Mouse (Mus musculus) embryonic fibroblast, embryonic 13.5 days (primary cell): ENCODE measurements around the gene Zfyve19. TPM values are rescaled to one million over a fixed set of nuclear protein-coding genes. Genes with fewer than 3 reads are reported as not detected.
A peak's percentile ranks its signal among the peaks of the same experiment; 100 is the strongest.

ENCODE experiments used
- H3K27ac ChIP-seq: 2 replicates; pipeline ENCODE4 v1.5.1; 2012; ENCODE audit warnings: low read length, control low read depth, inconsistent platforms; ENCODE audit not compliant: insufficient read depth
- H3K4me1 ChIP-seq: 2 replicates; pipeline ENCODE4 v1.6.1; 2011; ENCODE audit warnings: low read length; ENCODE audit not compliant: control insufficient read depth, insufficient read depth
- H3K4me3 ChIP-seq: 2 replicates; pipeline ENCODE4 v1.5.1; 2011; ENCODE audit warnings: mild to moderate bottlenecking, control low read depth, low read length; ENCODE audit not compliant: insufficient read depth
- CTCF ChIP-seq: IDR thresholded peaks from 2 replicates; pipeline ENCODE4 v1.5.1; 2011; ENCODE audit warnings: mild to moderate bottlenecking, control low read depth, low read length, moderate library complexity, borderline replicate concordance; ENCODE audit not compliant: insufficient read depth
- POLR2A ChIP-seq: IDR thresholded peaks from 2 replicates; pipeline ENCODE4 v1.6.1; 2011; ENCODE audit warnings: low read depth, mild to moderate bottlenecking, control low read depth, low read length, moderate library complexity
- polyA plus RNA-seq: library from polyadenylated mRNA; stranded (reverse); fragments of >200 nt; gene quantifications from 2 replicates; pipeline ENCODE4 v1.2.4, GENCODE M21; 2011; ENCODE audit warnings: low read depth; ENCODE audit not compliant: missing spikeins, insufficient read length

The Zfyve19 gene
- polyA plus RNA-seq, 1 experiment: 22.5 TPM

- no peak for TF ChIP-seq POLR2A
- no peak for TF ChIP-seq CTCF
- Histone ChIP-seq H3K4me3 (no peak overlapping the region), H3K27ac (no peak overlapping the region), H3K4me1 (peaks cover 13% of the 10 kb centered on the region)
Observed at GRCm38 (mm10) chr2:119172446-119172845, 36.0 kb upstream of the Zfyve19 start.

- no peak overlapping the region for H3K4me3 ChIP-seq
- TF ChIP-seq POLR2A (no peak), CTCF (no peak)
- H3K4me1 ChIP-seq: peaks cover 13% of the 10 kb centered on the region
- peak overlapping the region; percentile 24; the same call in 1 of the 2 replicates for H3K27ac ChIP-seq
Observed at GRCm38 (mm10) chr2:119172862-119173576, 35.4 kb upstream of the Zfyve19 start.

- peaks cover 13% of the 10 kb centered on the region for H3K4me1 ChIP-seq
- peak within 1 kb of the TSS; percentile 34 for H3K27ac ChIP-seq
- no peak for TF ChIP-seq CTCF
- TF ChIP-seq POLR2A: no peak
- no peak within 1 kb of the TSS for H3K4me3 ChIP-seq
Observed at GRCm38 (mm10) chr2:119173991-119174651, 34.3 kb upstream of the Zfyve19 start, which contains the start of gene Gm14137. Gene Gm14137, plus strand, starts transcription at chr2:119174509.

GRCm38 (mm10) chr2:119174866-119175265 is 33.6 kb upstream of the Zfyve19 start:
- TF ChIP-seq POLR2A (no peak), CTCF (no peak)
- Histone ChIP-seq H3K4me1 (peaks cover 13% of the 10 kb centered on the region), H3K27ac (peak overlapping the region; percentile 29; the same call in 1 of the 2 replicates), H3K4me3 (no peak overlapping the region)

GRCm38 (mm10) chr2:119175614-119176013 is 32.8 kb upstream of the Zfyve19 start:
- no peak overlapping the region for H3K27ac ChIP-seq
- no peak for TF ChIP-seq POLR2A
- TF ChIP-seq CTCF: no peak
- no peak overlapping the region for H3K4me3 ChIP-seq
- peaks cover 13% of the 10 kb centered on the region for H3K4me1 ChIP-seq

GRCm38 (mm10) chr2:119176761-119177160 is 31.7 kb upstream of the Zfyve19 start:
- H3K27ac ChIP-seq: no peak overlapping the region
- no peak for TF ChIP-seq POLR2A
- no peak for TF ChIP-seq CTCF
- peaks cover 11% of the 10 kb centered on the region for H3K4me1 ChIP-seq
- H3K4me3 ChIP-seq: no peak overlapping the region

GRCm38 (mm10) chr2:119177384-119177939 is 31.0 kb upstream of the Zfyve19 start:
- Histone ChIP-seq H3K27ac (no peak overlapping the region), H3K4me3 (no peak overlapping the region), H3K4me1 (peaks cover 6% of the 10 kb centered on the region)
- TF ChIP-seq CTCF (no peak), POLR2A (no peak)

GRCm38 (mm10) chr2:119182914-119183313 is 25.5 kb upstream of the Zfyve19 start:
- TF ChIP-seq CTCF: no peak
- TF ChIP-seq POLR2A: no peak
- Histone ChIP-seq H3K4me3 (no peak overlapping the region), H3K27ac (no peak overlapping the region), H3K4me1 (no peaks in the 10 kb centered on the region)

- Histone ChIP-seq H3K4me3 (peak overlapping the region; percentile 10; the same call in 1 of the 2 replicates), H3K4me1 (no peaks in the 10 kb centered on the region), H3K27ac (no peak overlapping the region)
- peak; percentile 89 for TF ChIP-seq CTCF
- TF ChIP-seq POLR2A: no peak
Observed at GRCm38 (mm10) chr2:119189029-119189710, 19.2 kb upstream of the Zfyve19 start.
